Mouse (Mus musculus) adrenal gland, adult 8-10 months (tissue): ENCODE data around the gene Clec4b2. TPM values are rescaled to one million over a fixed set of nuclear protein-coding genes. Genes with fewer than 3 reads are reported as not detected.
"Not testable (repeated sequence)": the region's sequence is repeated elsewhere in the genome, so short reads cannot be mapped to it uniquely, and the experiment has no call there.

Experiments used
- DNase-seq: peaks from one replicate; pipeline ENCODE4 v3.0.0; 2022
- total RNA-seq, 4 experiments: library from RNA; stranded (reverse); gene quantifications; 2 replicates each; pipeline ENCODE4 v1.2.4; 2022

Clec4b2 gene
- total RNA-seq = under 1 TPM in 3 of 4 experiments, not detected in 1; 0.20 to 0.59 (median 0.49) TPM

GRCm38 (mm10) chr6:123172593-123172992 lies at the start of gene Clec4b2:
Clec4b2 (plus strand) TSS chr6:123172893.
- DNase-seq = no peak

DNA sequence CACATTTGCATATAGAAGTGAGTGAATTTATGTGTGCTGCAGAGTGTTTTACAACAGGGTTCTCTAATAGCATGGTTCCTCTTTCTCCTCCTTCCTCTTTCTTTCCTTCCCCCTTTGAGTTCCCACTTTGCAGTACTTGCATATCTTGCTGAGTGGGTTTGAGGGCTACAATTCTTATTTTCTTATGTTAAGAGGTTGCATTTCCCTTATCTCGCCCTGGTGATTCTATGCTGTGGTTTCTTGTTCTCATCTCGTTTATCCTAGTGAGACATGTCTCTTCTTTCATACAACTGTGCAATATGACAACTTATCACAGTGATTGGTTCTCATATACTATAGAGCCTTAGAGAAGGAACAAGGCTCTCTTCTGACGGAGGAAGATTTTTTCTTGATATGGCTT lies 49.5 kb upstream of the Clec4b2 start:
- DNase-seq = no peak

DNA sequence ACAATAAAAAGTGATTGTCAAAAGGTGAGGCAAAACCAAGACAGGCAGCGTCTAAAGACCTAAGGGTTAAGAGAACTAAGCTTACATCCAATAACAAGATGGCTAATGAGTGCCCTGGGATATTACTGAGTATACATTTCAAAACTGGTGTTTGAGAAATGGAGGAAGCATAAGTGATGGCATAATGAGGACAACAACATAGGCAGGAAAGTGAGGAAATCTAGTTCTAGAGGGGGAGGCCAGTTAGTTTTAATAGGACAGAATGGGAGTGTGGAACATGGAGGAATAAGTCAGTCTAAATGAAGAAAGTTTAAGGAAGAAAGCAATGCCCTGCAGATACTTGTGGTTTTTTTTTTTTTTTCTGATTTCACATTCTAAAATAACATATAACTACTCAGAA lies 45.5 kb upstream of the Clec4b2 start:
- no peak for DNase-seq

GRCm38 (mm10) chr6:123137766-123138526 lies 34.7 kb upstream of the Clec4b2 start:
- not testable (repeated sequence) for DNase-seq

DNA sequence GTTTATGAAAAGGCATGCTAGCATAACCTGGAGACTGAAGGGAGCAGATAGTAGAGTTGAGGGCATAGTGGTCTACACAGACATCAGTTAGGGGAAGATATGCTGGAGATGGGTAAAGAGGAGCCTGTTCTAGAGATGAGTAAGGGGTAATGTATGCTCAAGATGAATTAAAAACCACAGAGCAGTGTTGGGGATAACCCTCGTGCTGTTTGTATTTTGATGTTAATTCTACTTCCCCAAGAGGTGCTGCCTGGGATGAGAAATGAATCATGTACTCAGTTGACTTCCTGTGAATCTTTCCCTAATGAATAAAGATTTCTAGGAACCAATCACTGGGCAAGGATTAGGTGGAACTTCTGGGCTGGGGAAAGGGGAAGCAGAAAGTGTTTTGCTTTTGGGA lies 2.6 kb upstream of the Clec4b2 start:
- no peak for DNase-seq

DNA sequence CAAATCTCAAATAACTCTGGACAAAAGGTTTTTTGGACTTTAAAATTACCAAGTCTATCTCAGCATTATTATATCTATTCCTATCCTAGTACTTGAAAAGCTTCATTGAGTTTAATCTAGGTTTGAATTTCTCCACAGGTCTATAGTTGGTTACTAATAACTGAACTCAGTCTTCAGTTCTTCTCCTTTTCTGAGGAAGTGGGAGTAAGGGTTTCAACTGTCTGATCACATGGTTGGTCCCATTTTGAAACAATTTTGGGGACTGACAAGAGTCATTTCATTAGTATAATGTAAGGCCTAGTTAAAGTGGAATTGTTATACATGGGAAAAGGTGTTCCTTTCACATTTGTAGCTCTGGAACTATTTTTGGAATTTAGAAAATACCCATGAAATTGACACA lies 1.7 kb upstream of the Clec4b2 start:
- DNase-seq = no peak

- DNase-seq = no peak
Observed at GRCm38 (mm10) chr6:123175549-123175948, 2.9 kb downstream of the Clec4b2 start.

- DNase-seq = not testable (repeated sequence)
Observed at GRCm38 (mm10) chr6:123184862-123185261, 12.2 kb downstream of the Clec4b2 start.

GRCm38 (mm10) chr6:123207187-123208076 lies 34.7 kb downstream of the Clec4b2 start:
- DNase-seq = no peak

GRCm38 (mm10) chr6:123208077-123208439 lies 35.4 kb downstream of the Clec4b2 start:
- DNase-seq = not testable (repeated sequence)

DNA sequence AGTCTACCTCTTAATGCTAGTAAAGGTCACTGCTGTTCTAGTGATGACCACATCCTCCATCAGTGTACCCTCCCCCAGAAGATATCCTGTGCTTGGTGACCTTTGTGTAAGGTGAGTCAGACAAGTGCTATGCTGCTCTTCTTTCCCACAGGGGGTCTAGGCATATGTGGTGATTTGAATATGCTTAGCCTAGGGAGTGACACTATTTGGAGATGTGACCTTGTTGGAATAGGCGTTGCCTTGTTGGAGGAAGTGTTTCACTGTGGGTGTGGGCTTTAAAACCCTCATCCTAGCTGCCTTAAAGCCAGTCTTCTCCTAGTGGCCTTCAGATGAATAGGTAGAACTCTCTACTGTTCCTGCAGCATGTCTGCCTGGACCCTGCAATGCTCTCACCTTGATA lies 39.0 kb downstream of the Clec4b2 start:
- no peak for DNase-seq

GRCm38 (mm10) chr6:123227519-123228166 lies 55.0 kb downstream of the Clec4b2 start:
- no peak for DNase-seq

DNA sequence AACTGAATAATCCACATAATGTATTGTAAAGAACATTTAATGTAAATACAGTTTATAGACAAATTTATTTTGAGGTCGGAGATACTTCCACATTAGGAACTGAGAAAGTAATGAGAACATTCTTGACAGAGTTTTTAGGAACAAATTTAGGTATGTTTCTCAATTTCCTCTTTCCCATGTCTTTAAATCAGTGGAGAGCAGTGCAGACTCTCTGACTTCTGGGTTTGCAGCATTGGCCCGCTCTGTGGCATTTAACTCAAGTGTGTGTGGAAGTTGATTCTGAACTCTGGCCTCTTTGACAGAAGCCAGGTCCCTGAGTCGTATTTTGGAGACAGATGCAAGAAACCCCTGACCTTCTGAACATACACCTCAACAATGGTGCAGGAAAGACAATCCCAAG lies 57.0 kb downstream of the Clec4b2 start, which contains the start of gene Clec4n:
Clec4n (plus strand) TSS at position 200 of the 400 bp plus-strand sequence.
- DNase-seq = no peak

GRCm38 (mm10) chr6:123231149-123231548 lies 58.5 kb downstream of the Clec4b2 start:
- no peak for DNase-seq

- no peak for DNase-seq
Observed at GRCm38 (mm10) chr6:123237582-123237981, 64.9 kb downstream of the Clec4b2 start.

DNA sequence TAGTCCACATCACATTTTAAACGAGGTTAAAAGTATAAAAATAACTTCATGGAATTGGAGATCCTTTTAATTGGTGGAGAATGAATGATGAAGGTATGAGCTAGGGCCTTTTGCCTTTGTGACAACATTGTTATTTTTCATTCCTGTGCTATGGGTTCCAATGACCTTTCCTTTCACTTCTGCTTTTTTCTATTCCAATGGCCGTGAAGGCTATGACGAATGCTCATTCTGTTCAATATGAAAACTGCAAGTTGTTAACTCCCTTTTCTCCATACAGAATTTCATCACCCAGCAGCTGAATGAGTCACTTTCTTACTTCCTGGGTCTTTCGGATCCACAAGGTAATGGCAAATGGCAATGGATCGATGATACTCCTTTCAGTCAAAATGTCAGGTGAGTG lies 71.5 kb downstream of the Clec4b2 start:
- no peak for DNase-seq

DNA sequence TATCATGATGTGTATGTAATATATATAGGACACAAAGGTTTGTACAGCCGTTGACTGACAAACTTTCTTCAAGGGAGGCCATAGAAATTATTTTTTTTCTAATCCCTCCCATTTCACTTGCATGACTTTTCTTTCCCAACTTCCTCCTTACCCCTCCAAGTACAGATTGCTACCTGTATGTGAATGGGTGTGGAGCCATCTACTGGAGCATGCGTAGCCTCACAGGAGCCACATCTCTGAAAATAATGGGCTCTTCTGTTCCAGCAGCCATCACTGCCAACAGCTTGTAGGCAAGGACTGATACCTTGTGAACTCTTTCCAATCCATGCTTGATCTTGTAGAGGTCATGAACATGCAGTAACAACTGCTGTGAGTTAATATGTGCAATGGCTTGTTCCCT lies 76.2 kb downstream of the Clec4b2 start:
- DNase-seq = not testable (repeated sequence)

DNA sequence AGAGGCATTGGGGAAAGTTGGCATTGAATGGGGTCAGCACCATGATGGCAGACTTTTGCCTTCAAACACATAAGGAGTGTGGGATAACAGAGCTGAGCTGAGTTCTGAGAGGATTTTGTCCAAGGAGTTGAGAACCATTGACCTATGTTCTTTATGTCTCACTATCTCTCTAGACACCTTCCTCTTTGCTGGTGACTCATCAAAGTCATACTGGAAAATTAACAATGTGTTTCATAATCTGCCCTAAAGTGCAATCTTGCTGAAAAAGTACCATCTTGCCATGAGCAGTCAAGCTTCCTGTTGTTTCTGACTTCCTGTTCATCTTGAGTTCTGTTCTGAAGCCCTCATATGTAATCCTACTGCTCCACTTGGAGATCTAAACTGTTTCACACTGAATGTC lies 80.0 kb downstream of the Clec4b2 start:
- DNase-seq = no peak

Other genes starting within 250 kb of the Clec4b2 start
- 1 to 10 TPM; 5.1 to 9.0 (median 6.4) TPM for gene Clec4a3, start 220.4 kb upstream of the Clec4b2 start, total RNA-seq
- gene Clec4a4, start 182.5 kb upstream of the Clec4b2 start, total RNA-seq = under 1 TPM in 2 of 4 experiments, not detected in 2; 0.40 to 0.46 TPM
- 1 to 10 TPM in 2 of 4 experiments, under 1 TPM in 2; 0.46 to 2.3 (median 1.2) TPM for gene Clec4b1, start 122.9 kb upstream of the Clec4b2 start, total RNA-seq
- gene Clec4a2, start 66.5 kb upstream of the Clec4b2 start, total RNA-seq = 1 to 10 TPM; 3.5 to 7.4 (median 5.0) TPM
- 1 to 10 TPM in 3 of 4 experiments, not detected in 1; 2.4 to 3.0 (median 2.4) TPM for gene Clec4n, start 57.0 kb downstream of the Clec4b2 start, total RNA-seq
- 1 to 10 TPM in 3 of 4 experiments, under 1 TPM in 1; 0.87 to 2.3 (median 1.5) TPM for gene Clec4d, start 89.2 kb downstream of the Clec4b2 start, total RNA-seq
- under 1 TPM in 3 of 4 experiments, not detected in 1; 0.13 to 0.29 (median 0.21) TPM for gene Clec4e, start 117.0 kb downstream of the Clec4b2 start, total RNA-seq
- gene Vmn2r19, start 135.4 kb downstream of the Clec4b2 start, total RNA-seq = not detected
- gene Vmn2r20, start 245.2 kb downstream of the Clec4b2 start, total RNA-seq = not detected